Mouse (Mus musculus): Measurements from ENCODE around the gene St6galnac3. TPM values are rescaled to one million over a fixed set of nuclear protein-coding genes. Genes with fewer than 3 reads are reported as not detected.

The St6galnac3 gene
- polyA plus RNA-seq, 1 experiment from 2014 or later: 34.1 TPM

- peak; percentile 53 for DNase-seq
- 55% methylated on average over 1 of the region's 1 CpGs for WGBS
- TF ChIP-seq CTCF (IDR thresholded peaks at IDR 0.05; ENCODE audit: low read depth): no peak
Measured at GRCm38 (mm10) chr3:153492986-153493385, 232.0 kb downstream of the St6galnac3 start.

DNA sequence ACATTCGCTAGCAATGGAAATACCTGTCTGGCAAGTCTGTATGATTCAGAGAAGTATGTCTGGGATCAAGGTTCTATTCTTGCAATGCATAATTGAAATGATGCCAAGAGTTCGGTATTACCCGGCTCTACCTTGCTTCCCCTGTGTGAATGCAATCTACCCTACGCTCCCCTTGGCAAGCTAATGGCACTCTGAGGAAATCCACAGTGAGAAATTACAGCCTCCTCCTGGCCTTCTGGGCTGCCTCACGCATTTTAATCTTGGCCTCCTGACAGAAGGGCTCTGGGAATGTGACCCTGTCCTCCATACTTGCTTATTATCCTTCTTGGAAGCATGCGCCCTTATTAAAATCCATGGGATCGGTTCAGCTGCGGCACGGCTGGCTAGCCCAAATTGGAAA, 235.3 kb downstream of the St6galnac3 start:
- H3K4me1 ChIP-seq (ENCODE audit: insufficient read depth): no peaks in the 10 kb centered on the region
- DNase-seq (no peak), ATAC-seq (ENCODE audit: insufficient read depth) (no peak)
- no peaks in the 10 kb centered on the region for H3K27me3 ChIP-seq (ENCODE audit: insufficient read depth, low read length)
- TF ChIP-seq CTCF (IDR thresholded peaks at IDR 0.05; ENCODE audit: low read depth): no peak
- no peaks in the 10 kb centered on the region for H3K9me3 ChIP-seq (ENCODE audit: low read depth, low read length)
- H3K4me2 ChIP-seq: no peak overlapping the region
- no peak overlapping the region for H3K4me3 ChIP-seq (ENCODE audit: low read depth, low read length)
- no peak overlapping the region for H3K9ac ChIP-seq
- no peaks in the 10 kb centered on the region for H3K36me3 ChIP-seq (ENCODE audit: insufficient read depth)
- no peak overlapping the region for H3K27ac ChIP-seq (ENCODE audit: low read depth)
- WGBS: 84% methylated on average over 9 of the region's 9 CpGs

More at GRCm38 (mm10) chr3:153492986-153493385, 232.0 kb downstream of the St6galnac3 start:
- ATAC-seq (ENCODE audit: insufficient read depth): peak; percentile 54; the same call in 1 of the 2 replicates
- no peaks in the 10 kb centered on the region for H3K36me3 ChIP-seq (ENCODE audit: insufficient read depth)
- H3K9ac ChIP-seq: no peak overlapping the region
- no peak overlapping the region for H3K27ac ChIP-seq (ENCODE audit: low read depth)
- no peak overlapping the region for H3K4me2 ChIP-seq
- H3K4me3 ChIP-seq (ENCODE audit: low read depth, low read length): no peak overlapping the region
- no peaks in the 10 kb centered on the region for H3K27me3 ChIP-seq (ENCODE audit: insufficient read depth, low read length)
- H3K9me3 ChIP-seq (ENCODE audit: low read depth, low read length): no peaks in the 10 kb centered on the region
- no peaks in the 10 kb centered on the region for H3K4me1 ChIP-seq (ENCODE audit: insufficient read depth)

- Histone ChIP-seq H3K9me3 (ENCODE audit: low read depth, low read length) (no peaks in the 10 kb centered on the region), H3K36me3 (ENCODE audit: insufficient read depth) (no peaks in the 10 kb centered on the region), H3K9ac (no peak overlapping the region), H3K4me1 (ENCODE audit: insufficient read depth) (no peaks in the 10 kb centered on the region), H3K4me3 (ENCODE audit: low read depth, low read length) (no peak overlapping the region), H3K27me3 (ENCODE audit: insufficient read depth, low read length) (no peaks in the 10 kb centered on the region), H3K27ac (ENCODE audit: low read depth) (no peak overlapping the region), H3K4me2 (no peak overlapping the region)
- ATAC-seq (ENCODE audit: insufficient read depth) (no peak), DNase-seq (no peak)
- no peak for TF ChIP-seq CTCF (IDR thresholded peaks at IDR 0.05; ENCODE audit: low read depth)
- WGBS: 80% methylated on average over 5 of the region's 5 CpGs
Measured at GRCm38 (mm10) chr3:153488931-153489330, 236.0 kb downstream of the St6galnac3 start.

DNA sequence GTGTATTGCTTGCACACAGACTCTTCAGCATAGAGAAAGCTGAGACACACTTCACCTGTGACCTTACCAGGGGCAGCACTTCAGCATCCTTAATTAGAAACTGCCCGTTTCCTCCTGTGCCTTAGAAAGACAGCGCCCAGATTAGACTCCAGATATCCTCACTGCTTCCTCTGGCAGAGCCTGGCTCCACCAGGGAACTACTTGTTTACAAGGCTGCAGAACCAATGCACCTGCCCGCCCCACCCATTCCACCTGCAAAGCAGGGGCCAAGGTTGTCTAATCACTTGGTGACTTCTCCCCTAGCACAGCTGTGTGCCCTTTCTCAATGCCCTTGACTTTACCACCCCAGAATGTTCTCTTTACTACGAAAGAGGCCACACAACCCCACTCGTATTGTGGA, 239.8 kb downstream of the St6galnac3 start:
- Histone ChIP-seq H3K4me3 (ENCODE audit: low read depth, low read length) (no peak overlapping the region), H3K27ac (ENCODE audit: low read depth) (no peak overlapping the region), H3K4me2 (no peak overlapping the region), H3K27me3 (ENCODE audit: insufficient read depth, low read length) (no peaks in the 10 kb centered on the region), H3K9ac (no peak overlapping the region), H3K36me3 (ENCODE audit: insufficient read depth) (no peaks in the 10 kb centered on the region), H3K9me3 (ENCODE audit: low read depth, low read length) (no peaks in the 10 kb centered on the region), H3K4me1 (ENCODE audit: insufficient read depth) (no peaks in the 10 kb centered on the region)
- ATAC-seq (ENCODE audit: insufficient read depth) (no peak), DNase-seq (no peak)
- 75% methylated on average over 5 of the region's 5 CpGs for WGBS
- TF ChIP-seq CTCF (IDR thresholded peaks at IDR 0.05; ENCODE audit: low read depth): no peak

- ATAC-seq (ENCODE audit: insufficient read depth) (no peak), DNase-seq (peak; percentile 25)
- Histone ChIP-seq H3K4me2 (no peak overlapping the region), H3K4me3 (ENCODE audit: low read depth, low read length) (no peak overlapping the region), H3K27ac (ENCODE audit: low read depth) (no peak overlapping the region), H3K9ac (no peak overlapping the region), H3K4me1 (ENCODE audit: insufficient read depth) (no peaks in the 10 kb centered on the region), H3K27me3 (ENCODE audit: insufficient read depth, low read length) (no peaks in the 10 kb centered on the region), H3K36me3 (ENCODE audit: insufficient read depth) (no peaks in the 10 kb centered on the region), H3K9me3 (ENCODE audit: low read depth, low read length) (no peaks in the 10 kb centered on the region)
- TF ChIP-seq CTCF (IDR thresholded peaks at IDR 0.05; ENCODE audit: low read depth): no peak
- WGBS: 69% methylated on average over 7 of the region's 7 CpGs
Measured at GRCm38 (mm10) chr3:153484701-153485100, 240.3 kb downstream of the St6galnac3 start.

DNA sequence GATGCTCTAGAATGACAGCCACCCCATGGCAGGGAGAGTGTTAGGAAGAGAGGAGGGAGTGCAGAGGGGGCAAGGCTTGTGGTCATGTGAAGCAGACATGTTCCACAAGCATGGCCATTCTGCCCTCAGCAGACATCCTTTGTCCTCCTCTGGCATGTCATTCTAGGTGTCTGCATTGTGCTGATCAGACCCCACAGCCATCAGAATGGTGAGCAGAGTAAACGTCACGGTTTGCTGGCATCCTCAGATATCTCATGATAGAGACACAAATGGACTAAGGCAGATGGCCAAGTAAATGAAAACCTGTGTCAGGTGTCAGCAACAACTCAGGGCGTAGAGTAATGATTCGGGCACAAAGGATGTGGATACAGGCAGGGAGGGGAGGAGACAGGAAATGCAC, 241.3 kb downstream of the St6galnac3 start:
- Histone ChIP-seq H3K9me3 (ENCODE audit: low read depth, low read length) (no peaks in the 10 kb centered on the region), H3K4me1 (ENCODE audit: insufficient read depth) (no peaks in the 10 kb centered on the region), H3K27ac (ENCODE audit: low read depth) (no peak overlapping the region), H3K4me3 (ENCODE audit: low read depth, low read length) (no peak overlapping the region), H3K36me3 (ENCODE audit: insufficient read depth) (no peaks in the 10 kb centered on the region), H3K27me3 (ENCODE audit: insufficient read depth, low read length) (no peaks in the 10 kb centered on the region), H3K9ac (no peak overlapping the region), H3K4me2 (no peak overlapping the region)
- no peak for DNase-seq
- 89% methylated on average over 4 of the region's 4 CpGs for WGBS
- ATAC-seq (ENCODE audit: insufficient read depth): no peak
- no peak for TF ChIP-seq CTCF (IDR thresholded peaks at IDR 0.05; ENCODE audit: low read depth)

GRCm38 (mm10) chr3:153482098-153482497, 242.9 kb downstream of the St6galnac3 start:
- Histone ChIP-seq H3K4me3 (ENCODE audit: low read depth, low read length) (no peak overlapping the region), H3K27me3 (ENCODE audit: insufficient read depth, low read length) (no peaks in the 10 kb centered on the region), H3K9ac (no peak overlapping the region), H3K9me3 (ENCODE audit: low read depth, low read length) (no peaks in the 10 kb centered on the region), H3K27ac (ENCODE audit: low read depth) (no peak overlapping the region), H3K4me2 (no peak overlapping the region), H3K36me3 (ENCODE audit: insufficient read depth) (no peaks in the 10 kb centered on the region), H3K4me1 (ENCODE audit: insufficient read depth) (no peaks in the 10 kb centered on the region)
- peak; percentile 19 for DNase-seq
- ATAC-seq (ENCODE audit: insufficient read depth): no peak
- no peak for TF ChIP-seq CTCF (IDR thresholded peaks at IDR 0.05; ENCODE audit: low read depth)
- 74% methylated on average over 11 of the region's 11 CpGs for WGBS

GRCm38 (mm10) chr3:153481012-153481411, 244.0 kb downstream of the St6galnac3 start:
- no peaks in the 10 kb centered on the region for H3K36me3 ChIP-seq (ENCODE audit: insufficient read depth)
- 84% methylated on average over 6 of the region's 6 CpGs for WGBS
- no peaks in the 10 kb centered on the region for H3K4me1 ChIP-seq (ENCODE audit: insufficient read depth)
- ATAC-seq (ENCODE audit: insufficient read depth): no peak
- H3K9me3 ChIP-seq (ENCODE audit: low read depth, low read length): no peaks in the 10 kb centered on the region
- H3K4me3 ChIP-seq (ENCODE audit: low read depth, low read length): no peak overlapping the region
- no peak overlapping the region for H3K27ac ChIP-seq (ENCODE audit: low read depth)
- no peak for TF ChIP-seq CTCF (IDR thresholded peaks at IDR 0.05; ENCODE audit: low read depth)
- H3K4me2 ChIP-seq: no peak overlapping the region
- H3K9ac ChIP-seq: no peak overlapping the region
- no peaks in the 10 kb centered on the region for H3K27me3 ChIP-seq (ENCODE audit: insufficient read depth, low read length)
- no peak for DNase-seq
